ENCODE assay signal across 8 mouse cellular contexts in the genomic region with DNA sequence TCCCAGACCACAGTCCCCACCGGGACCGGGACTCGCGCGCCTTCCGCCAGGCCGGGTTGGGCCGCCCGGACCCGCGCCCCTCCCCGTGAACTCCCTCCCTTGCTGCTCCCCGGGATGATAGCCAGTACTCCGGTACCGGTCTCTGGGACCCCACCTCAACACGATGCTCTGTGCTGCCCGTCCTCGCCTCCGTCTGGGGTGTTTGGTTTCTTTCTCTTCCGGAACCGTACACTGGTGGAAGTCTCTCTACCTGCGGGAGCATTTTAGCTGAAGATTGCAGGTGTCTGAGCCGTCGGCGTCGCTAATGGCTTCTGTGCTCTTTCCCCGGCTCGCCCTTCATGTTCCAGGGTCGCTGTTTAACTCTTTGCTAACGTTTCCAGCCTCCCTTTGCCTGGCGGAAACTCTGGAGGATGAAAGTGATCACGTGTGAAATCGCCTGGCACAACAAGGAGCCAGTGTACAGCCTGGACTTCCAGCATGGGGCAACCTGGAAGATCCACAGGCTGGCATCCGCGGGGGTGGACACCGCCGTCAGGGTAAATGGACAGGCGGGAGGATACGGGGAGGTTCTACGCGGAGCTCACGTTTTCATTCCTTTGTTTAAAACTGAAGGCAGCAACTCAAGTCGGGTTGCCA. TPM values are rescaled to one million over a fixed set of nuclear protein-coding genes. Genes with fewer than 3 reads are reported as not detected.
DNase-seq lines count a peak whose midpoint lies in the region; ATAC-seq lines count a peak whose summit lies in the region.

No protein-coding gene starts in this region.

- peak overlapping the region; percentile 80 for H3K4me3 ChIP-seq in forebrain, embryonic 12.5 days (replicated peaks)
- H3K4me3 ChIP-seq in intestine, embryonic 16.5 days (ENCODE audit: low read length): peak overlapping the region; percentile 78
- H3K4me3 ChIP-seq in stomach, embryonic 16.5 days (replicated peaks; ENCODE audit: low read length): peak overlapping the region; percentile 62

- WGBS in forebrain, embryonic 12.5 days: under 1% methylated on average over 43 of the region's 43 CpGs
- under 1% methylated on average over 43 of the region's 43 CpGs for WGBS in intestine, embryonic 16.5 days
- WGBS in stomach, embryonic 16.5 days: under 1% methylated on average over 43 of the region's 43 CpGs

- H3K4me1 ChIP-seq in forebrain, embryonic 12.5 days: peaks cover 22% of the 10 kb centered on the region
- peaks cover 9% of the 10 kb centered on the region; the same call in 1 of the 2 replicates for H3K4me1 ChIP-seq in intestine, embryonic 16.5 days (ENCODE audit: control insufficient read depth, insufficient read depth, low read length)
- H3K4me1 ChIP-seq in stomach, embryonic 16.5 days (ENCODE audit: control insufficient read depth, insufficient read depth, low read length): 0 out of 2 replicates have a peak, but pooled peaks cover 3% of the 10 kb centered on the region

- peak; percentile 70 for ATAC-seq in forebrain, embryonic 12.5 days (ENCODE audit: low FRiP score)
- ATAC-seq in intestine, embryonic 16.5 days: peak; percentile 25
- no peak; the same call in 1 of the 2 replicates for ATAC-seq in stomach, embryonic 16.5 days (ENCODE audit: insufficient read depth, low FRiP score)

- peak; percentile 11 to 24 for DNase-seq in thymus, adult 18-20 months
- no peak for DNase-seq in thymus, postnatal 4 days
- DNase-seq in cerebellum, adult 11 months: peak; percentile 11
- peak; percentile 32 for DNase-seq in lung, postnatal 10 days
- no peak for DNase-seq in layer of hippocampus, adult 18-20 months (ENCODE audit: low spot score in 2 of 2)

- H3K27ac ChIP-seq in forebrain, embryonic 12.5 days: 0 out of 2 replicates have a peak overlapping the region, but pooled peaks have one; percentile 8
- no peak overlapping the region for H3K27ac ChIP-seq in intestine, embryonic 16.5 days (ENCODE audit: low read length)
- no peak overlapping the region for H3K27ac ChIP-seq in stomach, embryonic 16.5 days (ENCODE audit: low read length)

- peak overlapping the region; percentile 75 for H3K9ac ChIP-seq in forebrain, embryonic 12.5 days
- peak overlapping the region; percentile 79 for H3K9ac ChIP-seq in intestine, embryonic 16.5 days (ENCODE audit: low read depth, low read length)
- H3K9ac ChIP-seq in stomach, embryonic 16.5 days (ENCODE audit: low read length): peak overlapping the region; percentile 75

- H3K4me2 ChIP-seq in forebrain, embryonic 12.5 days: peak overlapping the region; percentile 89
- peak overlapping the region; percentile 74 for H3K4me2 ChIP-seq in intestine, embryonic 16.5 days (ENCODE audit: low read depth, low read length)
- H3K4me2 ChIP-seq in stomach, embryonic 16.5 days (ENCODE audit: low read depth, low read length): peak overlapping the region; percentile 87

- H3K27me3 ChIP-seq in forebrain, embryonic 12.5 days: no peaks in the 10 kb centered on the region
- no peaks in the 10 kb centered on the region for H3K27me3 ChIP-seq in intestine, embryonic 16.5 days (replicated peaks; ENCODE audit: control insufficient read depth, insufficient read depth, low read length)
- H3K27me3 ChIP-seq in stomach, embryonic 16.5 days (ENCODE audit: control insufficient read depth, insufficient read depth, low read length): no peaks in the 10 kb centered on the region

- H3K9me3 ChIP-seq in forebrain, embryonic 12.5 days: no peaks in the 10 kb centered on the region
- no peaks in the 10 kb centered on the region for H3K9me3 ChIP-seq in intestine, embryonic 16.5 days (ENCODE audit: control insufficient read depth, low read length)
- H3K9me3 ChIP-seq in stomach, embryonic 16.5 days (replicated peaks; ENCODE audit: control insufficient read depth, low read length): no peaks in the 10 kb centered on the region

- peaks cover 25% of the 10 kb centered on the region for H3K36me3 ChIP-seq in forebrain, embryonic 12.5 days (replicated peaks)
- no peaks in the 10 kb centered on the region for H3K36me3 ChIP-seq in intestine, embryonic 16.5 days (ENCODE audit: control insufficient read depth, insufficient read depth, low read length)
- no peaks in the 10 kb centered on the region for H3K36me3 ChIP-seq in stomach, embryonic 16.5 days (ENCODE audit: control insufficient read depth, insufficient read depth, low read length)

RNA-seq across cellular contexts. Expression of a gene that starts 0.5 kb away (rescaled TPM):
- polyA plus RNA-seq in forebrain, embryonic 12.5 days (2016; fragmentation: Nextera tagmentation; extraction: Ambion mirVana): 92.4 and 93.4 TPM in 2 replicates
- polyA plus RNA-seq in intestine, embryonic 16.5 days (2015; fragmentation: Nextera tagmentation; extraction: Ambion mirVana): 45.1 and 53.5 TPM in 2 replicates
- 42.9 and 45.8 TPM in 2 replicates for polyA plus RNA-seq in stomach, embryonic 16.5 days (2015; fragmentation: Nextera tagmentation; extraction: Ambion mirVana)
- under 1 TPM; 0.64 to 0.89 TPM for total RNA-seq in layer of hippocampus, adult 18-20 months (2021)

RNA-seq across cellular contexts. Expression of a gene that starts 52.3 kb away (rescaled TPM):
- 33.6 and 34.6 TPM in 2 replicates for polyA plus RNA-seq in forebrain, embryonic 12.5 days (2016; fragmentation: Nextera tagmentation; extraction: Ambion mirVana)
- 26.9 and 33.3 TPM in 2 replicates for polyA plus RNA-seq in intestine, embryonic 16.5 days (2015; fragmentation: Nextera tagmentation; extraction: Ambion mirVana)
- 31.0 and 34.8 TPM in 2 replicates for polyA plus RNA-seq in stomach, embryonic 16.5 days (2015; fragmentation: Nextera tagmentation; extraction: Ambion mirVana)
- total RNA-seq in layer of hippocampus, adult 18-20 months (2021): 10 to 100 TPM; 30.9 to 37.9 TPM

Comparison
In these comparisons a context has a peak if more than half of its experiments do, and no peak if none do; other contexts are left out.
1. DNase-seq: peak in thymus, adult 18-20 months (2 of 2), cerebellum, adult 11 months (single experiment) and lung, postnatal 10 days (single experiment); none in thymus, postnatal 4 days (single experiment) and layer of hippocampus, adult 18-20 months (0 of 2).
2. Peak in every context shown above with its lines, with median percentiles within 50 percentile points of each other: H3K4me2 ChIP-seq, H3K4me3 ChIP-seq and H3K9ac ChIP-seq.